Mouse (Mus musculus): Measurements from ENCODE around the gene Ceacam18.
"Not testable (repeated sequence)": the region's sequence is repeated elsewhere in the genome, so short reads cannot be mapped to it uniquely, and the experiment has no call there.

The Ceacam18 gene

GRCm38 (mm10) chr7:43667221-43667620 is 32.7 kb downstream of the Ceacam18 start:
- not testable (repeated sequence) for DNase-seq (ENCODE audit: low read depth, low spot score)

DNA sequence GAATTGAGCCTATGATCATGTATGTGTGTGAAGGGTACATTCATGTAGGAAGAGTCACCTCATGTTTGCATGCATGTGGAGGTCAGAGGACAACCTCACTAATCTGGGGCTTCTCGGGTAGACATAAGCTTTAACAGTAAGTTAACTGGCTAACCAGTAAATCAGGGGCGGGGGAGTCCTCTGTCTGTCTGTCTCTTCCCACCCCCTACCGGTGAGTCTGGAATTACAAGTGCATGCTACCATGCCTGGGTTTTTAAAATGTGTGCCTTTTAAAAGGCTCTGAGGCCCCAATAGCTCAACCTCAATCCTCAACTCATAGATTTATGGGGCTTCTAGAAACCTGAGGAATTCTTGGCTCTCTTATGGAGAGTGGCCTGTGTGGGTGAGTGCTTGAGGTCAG is 34.1 kb downstream of the Ceacam18 start:
- no peak for DNase-seq (ENCODE audit: low read depth, low spot score)

GRCm38 (mm10) chr7:43671064-43671808 is 36.7 kb downstream of the Ceacam18 start:
- no peak for DNase-seq (ENCODE audit: low read depth, low spot score)

- DNase-seq (ENCODE audit: low read depth, low spot score) = peak; percentile 87
These were observed 37.5 kb downstream of the Ceacam18 start, which contains the start of gene Ctu1 for GRCm38 (mm10) chr7:43671809-43672580. Gene Ctu1, plus strand, starts transcription at chr7:43672016.

DNA sequence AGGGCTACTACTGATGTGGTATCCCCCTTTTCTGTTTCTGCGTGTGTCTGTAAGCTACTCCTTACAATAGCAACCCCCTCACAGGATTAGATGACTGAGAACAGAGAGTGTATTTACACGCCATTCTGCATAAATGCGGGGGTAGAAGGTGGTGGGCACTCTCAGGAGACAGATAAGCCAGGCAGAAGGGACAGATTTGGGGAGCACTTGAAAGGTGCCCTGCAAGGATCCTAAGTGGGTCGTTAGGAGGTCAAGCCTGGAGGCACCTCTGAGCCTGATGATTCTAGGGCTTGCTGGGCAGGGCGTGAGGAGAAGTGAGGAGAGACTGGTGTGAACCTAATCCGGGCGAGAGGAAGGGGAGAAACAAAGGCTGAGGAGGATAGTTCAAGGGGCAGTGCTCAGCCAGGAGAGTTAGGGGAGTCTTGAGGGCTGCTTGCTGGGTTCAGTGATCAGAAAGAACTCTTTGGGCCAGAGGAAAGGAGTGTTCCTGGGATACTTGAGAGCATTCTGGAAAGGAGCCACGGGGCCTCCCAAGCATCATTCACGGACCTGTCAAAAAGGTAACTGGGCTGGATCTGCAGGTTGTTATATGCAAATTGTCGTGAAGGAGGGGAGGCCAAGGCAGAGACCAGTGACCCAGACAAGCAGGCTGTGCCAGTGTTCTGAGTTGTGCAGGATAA is 38.2 kb downstream of the Ceacam18 start:
- DNase-seq (ENCODE audit: low read depth, low spot score) = no peak

- DNase-seq (ENCODE audit: low read depth, low spot score) = no peak
These were observed 40.6 kb downstream of the Ceacam18 start for GRCm38 (mm10) chr7:43675091-43675490.

GRCm38 (mm10) chr7:43678517-43678916 is 44.0 kb downstream of the Ceacam18 start:
- no peak for DNase-seq (ENCODE audit: low read depth, low spot score)

DNA sequence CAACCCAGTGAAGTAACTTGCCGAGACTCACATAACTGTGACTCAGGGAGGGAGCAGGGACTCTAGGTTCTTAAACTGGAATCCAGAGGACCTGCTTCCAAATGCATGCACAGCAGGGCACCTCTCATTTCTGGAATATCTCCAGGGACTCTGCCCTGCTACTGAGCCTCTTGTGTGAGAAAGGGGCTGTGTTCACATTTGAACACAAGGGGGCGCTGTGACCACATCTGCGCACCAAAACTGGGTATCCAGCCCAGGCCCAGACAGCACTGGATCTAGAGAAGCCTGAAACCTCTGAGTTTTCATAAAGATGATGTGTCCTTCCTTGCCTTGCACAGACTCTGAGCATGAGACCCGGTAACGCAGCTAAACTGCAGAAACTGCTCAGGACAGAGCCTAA is 46.5 kb downstream of the Ceacam18 start:
- no peak for DNase-seq (ENCODE audit: low read depth, low spot score)

DNA sequence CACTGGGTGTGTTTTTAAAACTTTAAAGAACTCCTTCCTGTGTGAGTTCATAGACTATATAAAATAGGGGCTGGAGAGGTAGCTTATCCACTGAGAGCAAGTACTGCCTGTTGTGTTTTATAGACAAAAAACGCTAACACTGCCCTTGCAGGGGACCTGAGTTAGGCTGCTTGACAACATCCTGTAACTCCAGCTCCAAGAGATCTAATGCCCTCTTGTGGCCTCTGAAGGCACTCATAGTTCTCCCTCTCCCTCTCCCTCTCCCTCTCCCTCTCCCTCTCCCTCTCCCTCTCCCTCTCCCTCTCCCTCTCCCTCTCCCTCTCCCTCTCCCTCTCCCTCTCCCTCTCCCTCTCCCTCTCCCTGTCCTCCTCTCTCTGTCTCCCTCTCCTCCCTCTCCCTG is 48.0 kb downstream of the Ceacam18 start:
- DNase-seq (ENCODE audit: low read depth, low spot score) = not testable (repeated sequence)

GRCm38 (mm10) chr7:43685088-43685487 is 50.6 kb downstream of the Ceacam18 start:
- no peak for DNase-seq (ENCODE audit: low read depth, low spot score)

DNA sequence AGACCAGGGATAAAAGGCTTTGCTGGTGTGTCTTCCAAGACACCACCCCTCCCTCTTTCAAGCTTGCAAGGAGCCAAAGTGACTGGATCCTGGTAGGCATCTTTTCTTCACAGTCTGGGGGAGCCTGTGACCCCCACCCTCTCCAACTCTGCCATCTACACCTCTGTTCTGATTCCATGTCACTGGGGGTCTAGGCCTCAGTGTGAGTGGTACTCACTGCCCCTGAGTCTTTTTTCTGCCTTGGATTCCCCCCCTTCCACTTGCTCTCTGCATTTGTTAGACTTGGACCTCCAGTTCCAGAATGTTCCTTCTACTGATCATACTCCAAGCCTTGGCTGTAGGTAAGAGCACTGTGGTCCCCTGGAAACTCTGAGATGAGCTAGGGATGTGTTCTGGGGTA is 55.6 kb downstream of the Ceacam18 start, which contains the start of gene Klk14:
Gene Klk14, plus strand, starts transcription at position 301 of the 400 bp plus-strand sequence.
- no peak for DNase-seq (ENCODE audit: low read depth, low spot score)
